Mouse (Mus musculus): ENCODE results near the gene Krt79. TPM values are rescaled to one million over a fixed set of nuclear protein-coding genes. Genes with fewer than 3 reads are reported as not detected.

The Krt79 gene
- polyA plus RNA-seq, 1 experiment from 2014 or later, result 0.09 TPM

DNA sequence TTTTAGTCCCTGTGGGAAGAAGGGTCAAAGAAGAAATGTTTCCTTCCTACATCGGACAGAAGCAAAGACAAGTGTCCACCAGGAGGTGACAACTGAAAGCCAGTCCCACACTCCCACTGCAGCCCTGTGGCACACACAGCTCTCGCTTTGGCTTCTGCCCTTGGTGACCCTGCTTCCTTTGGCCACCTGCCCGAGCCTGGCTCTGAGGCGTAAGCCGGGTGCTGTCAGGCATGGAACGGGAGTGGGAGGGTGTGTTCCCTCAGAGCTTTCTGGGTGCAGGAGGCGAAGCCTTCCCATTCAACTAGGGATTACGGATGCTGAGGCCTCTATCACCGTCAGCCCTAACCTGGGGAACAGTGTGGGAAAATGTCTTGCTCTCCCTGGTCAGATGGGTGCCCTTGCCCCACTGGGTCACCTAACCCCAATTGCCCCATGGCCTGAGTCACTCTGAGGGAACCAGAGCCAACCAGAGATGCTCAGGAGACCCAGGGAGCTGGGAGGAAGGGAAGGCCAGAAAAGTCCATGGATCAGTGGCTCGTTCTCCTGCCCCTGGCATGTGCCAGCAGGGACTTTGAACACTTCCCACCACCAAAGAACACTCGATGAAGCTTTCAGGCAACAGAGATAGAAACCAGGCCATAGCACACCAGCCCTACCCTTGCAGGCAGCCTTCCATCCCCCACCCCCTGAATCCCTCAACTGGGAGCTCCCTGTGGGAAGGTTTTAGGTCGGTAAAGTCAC is 12.6 kb downstream of the Krt79 start:
- Histone ChIP-seq H3K27ac (no peak overlapping the region), H3K4me3 (no peak overlapping the region), H3K27me3 (ENCODE audit: poor library complexity, severe bottlenecking) (peaks cover 46% of the 10 kb centered on the region), H3K36me3 (replicated peaks) (no peaks in the 10 kb centered on the region), H3K9me3 (no peaks in the 10 kb centered on the region), H3K4me1 (peaks cover 20% of the 10 kb centered on the region)
- 67% methylated on average over 12 of the region's 12 CpGs for WGBS
- DNase-seq (ENCODE audit: extremely low spot score, low spot score), result no peak

DNA sequence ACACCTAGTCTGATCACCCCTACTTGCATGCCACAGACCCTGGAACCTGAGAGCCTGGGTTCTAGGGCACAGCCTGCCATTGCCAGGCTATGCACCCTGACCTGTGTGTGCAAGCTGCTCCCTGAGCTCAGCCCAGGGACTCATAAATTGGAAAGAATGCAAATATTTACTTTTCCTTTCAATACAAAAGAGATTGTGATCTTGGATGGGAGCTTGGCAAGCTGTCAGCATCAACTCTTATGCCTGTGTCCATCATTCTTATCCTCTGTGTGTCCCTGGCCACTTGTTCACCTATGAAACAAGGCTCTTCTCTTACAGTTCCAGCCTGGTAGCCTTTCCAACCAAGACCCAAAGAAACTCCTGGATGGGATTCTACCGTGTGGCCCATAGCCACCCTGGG is 15.1 kb downstream of the Krt79 start:
- no peak for DNase-seq (ENCODE audit: extremely low spot score, low spot score)
- Histone ChIP-seq H3K36me3 (replicated peaks) (no peaks in the 10 kb centered on the region), H3K27ac (no peak overlapping the region), H3K4me3 (no peak overlapping the region), H3K4me1 (peaks cover 12% of the 10 kb centered on the region), H3K27me3 (ENCODE audit: poor library complexity, severe bottlenecking) (peaks cover 23% of the 10 kb centered on the region), H3K9me3 (no peaks in the 10 kb centered on the region)
- WGBS, result 93% methylated on average over 1 of the region's 1 CpGs

DNA sequence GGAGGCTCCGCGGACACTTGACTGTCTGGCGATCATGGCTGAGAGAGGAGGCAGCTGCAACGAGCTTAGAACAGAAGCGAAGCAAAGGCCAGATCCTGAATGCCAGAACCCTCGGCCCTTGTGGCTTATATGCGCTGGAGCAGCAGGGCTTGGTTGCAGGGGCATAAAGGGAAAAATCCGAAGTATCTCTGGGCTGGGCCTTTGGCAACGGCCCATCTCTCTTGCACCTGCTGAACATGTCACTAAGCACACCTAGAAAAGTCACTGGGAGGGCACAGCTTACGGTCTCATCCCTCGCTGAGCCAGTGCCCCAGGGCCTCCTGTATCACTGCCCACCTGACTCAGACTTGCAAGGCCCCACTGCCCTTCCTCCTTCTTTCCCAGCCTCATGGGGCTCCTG is 15.5 kb downstream of the Krt79 start, which contains the start of gene Krt4:
Gene Krt4, minus strand, starts transcription at position 101 of the 400 bp plus-strand sequence.
- Histone ChIP-seq H3K27ac (no peak within 1 kb of the TSS), H3K4me1 (peaks cover 8% of the 10 kb centered on the region), H3K36me3 (replicated peaks) (no peaks in the 10 kb centered on the region), H3K4me3 (no peak within 1 kb of the TSS), H3K27me3 (ENCODE audit: poor library complexity, severe bottlenecking) (peaks cover 20% of the 10 kb centered on the region), H3K9me3 (no peaks in the 10 kb centered on the region)
- DNase-seq (ENCODE audit: extremely low spot score, low spot score), result no peak
- 86% methylated on average over 11 of the region's 11 CpGs for WGBS

DNA sequence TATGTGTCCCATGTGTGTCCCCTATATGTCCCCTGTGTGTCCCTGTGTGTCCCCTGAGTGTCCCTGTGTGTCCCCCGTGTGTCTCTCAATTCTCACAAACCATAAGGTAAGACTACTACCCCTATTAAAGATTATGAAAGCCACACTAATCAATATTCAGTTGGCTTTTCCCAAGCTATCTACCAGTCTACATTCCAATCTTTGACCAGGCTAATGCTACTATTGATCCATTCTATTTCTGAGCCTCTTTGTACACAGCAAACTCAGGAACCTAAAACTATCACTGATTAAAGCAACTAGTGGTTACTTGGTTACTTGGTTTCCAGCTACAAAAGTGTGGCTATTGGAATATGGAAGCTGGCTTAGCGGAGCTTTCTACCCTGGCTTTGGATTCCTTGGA is 17.8 kb downstream of the Krt79 start:
- H3K36me3 ChIP-seq (replicated peaks), result no peaks in the 10 kb centered on the region
- no peak for DNase-seq (ENCODE audit: extremely low spot score, low spot score)
- 92% methylated on average over 2 of the region's 2 CpGs for WGBS

DNA sequence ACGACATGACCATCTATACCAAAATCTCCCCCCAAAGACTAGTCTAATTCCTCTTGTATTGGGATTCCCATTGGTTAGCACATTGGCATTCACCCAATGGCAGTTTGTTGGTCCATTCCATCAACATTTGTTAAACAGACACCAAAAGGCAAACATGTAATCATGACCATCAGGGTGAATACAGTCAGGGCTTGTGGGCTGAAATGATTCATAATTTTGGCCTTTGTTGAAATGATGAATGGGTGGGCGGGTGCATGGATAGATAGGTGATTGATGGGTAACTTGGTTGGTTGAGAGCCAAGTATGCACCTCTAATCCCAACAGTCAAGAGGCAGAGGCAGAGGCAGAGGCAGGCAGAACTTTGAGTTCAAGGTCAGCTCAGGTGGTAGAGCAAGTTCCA is 24.1 kb downstream of the Krt79 start:
- 77% methylated on average over 2 of the region's 2 CpGs for WGBS

More for the DNA sequence above, 17.8 kb downstream of the Krt79 start:
- Histone ChIP-seq H3K27ac (no peak overlapping the region), H3K9me3 (no peaks in the 10 kb centered on the region), H3K4me3 (no peak overlapping the region), H3K27me3 (ENCODE audit: poor library complexity, severe bottlenecking) (no peaks in the 10 kb centered on the region), H3K4me1 (no peaks in the 10 kb centered on the region; the same call in 1 of the 2 replicates)

DNA sequence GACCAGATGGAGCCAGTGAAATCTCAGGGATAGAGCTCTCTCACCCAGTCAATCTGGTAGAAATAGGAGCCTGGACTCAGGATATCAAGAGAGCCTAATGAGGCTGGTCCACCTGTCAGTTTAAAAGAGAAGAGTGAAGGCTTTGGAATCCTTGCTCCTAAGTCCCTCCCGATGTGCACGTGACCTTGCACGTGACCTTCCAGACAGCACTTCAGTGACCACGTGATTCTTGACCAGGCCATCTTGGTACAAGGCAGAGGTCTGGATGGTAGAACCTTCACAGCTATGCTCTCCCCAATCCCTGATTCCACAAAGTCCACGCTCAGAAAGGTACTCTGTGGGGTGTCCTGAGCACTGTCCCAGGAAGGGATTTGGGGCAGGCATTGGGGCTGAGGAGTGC is 35.3 kb downstream of the Krt79 start:
- no peak overlapping the region for H3K27ac ChIP-seq
- no peak for DNase-seq (ENCODE audit: extremely low spot score, low spot score)
- H3K36me3 ChIP-seq (replicated peaks), result no peaks in the 10 kb centered on the region
- no peaks in the 10 kb centered on the region for H3K27me3 ChIP-seq (ENCODE audit: poor library complexity, severe bottlenecking)
- H3K4me1 ChIP-seq, result peaks cover 6% of the 10 kb centered on the region; the same call in 1 of the 2 replicates
- no peaks in the 10 kb centered on the region; the same call in 1 of the 2 replicates for H3K9me3 ChIP-seq
- 80% methylated on average over 5 of the region's 5 CpGs for WGBS
- no peak overlapping the region for H3K4me3 ChIP-seq

More for the DNA sequence above, 24.1 kb downstream of the Krt79 start:
- Histone ChIP-seq H3K9me3 (no peaks in the 10 kb centered on the region), H3K27ac (no peak overlapping the region), H3K36me3 (replicated peaks) (no peaks in the 10 kb centered on the region), H3K4me1 (peaks cover 4% of the 10 kb centered on the region; the same call in 1 of the 2 replicates), H3K4me3 (no peak overlapping the region), H3K27me3 (ENCODE audit: poor library complexity, severe bottlenecking) (no peaks in the 10 kb centered on the region)
- DNase-seq (ENCODE audit: extremely low spot score, low spot score), result no peak

DNA sequence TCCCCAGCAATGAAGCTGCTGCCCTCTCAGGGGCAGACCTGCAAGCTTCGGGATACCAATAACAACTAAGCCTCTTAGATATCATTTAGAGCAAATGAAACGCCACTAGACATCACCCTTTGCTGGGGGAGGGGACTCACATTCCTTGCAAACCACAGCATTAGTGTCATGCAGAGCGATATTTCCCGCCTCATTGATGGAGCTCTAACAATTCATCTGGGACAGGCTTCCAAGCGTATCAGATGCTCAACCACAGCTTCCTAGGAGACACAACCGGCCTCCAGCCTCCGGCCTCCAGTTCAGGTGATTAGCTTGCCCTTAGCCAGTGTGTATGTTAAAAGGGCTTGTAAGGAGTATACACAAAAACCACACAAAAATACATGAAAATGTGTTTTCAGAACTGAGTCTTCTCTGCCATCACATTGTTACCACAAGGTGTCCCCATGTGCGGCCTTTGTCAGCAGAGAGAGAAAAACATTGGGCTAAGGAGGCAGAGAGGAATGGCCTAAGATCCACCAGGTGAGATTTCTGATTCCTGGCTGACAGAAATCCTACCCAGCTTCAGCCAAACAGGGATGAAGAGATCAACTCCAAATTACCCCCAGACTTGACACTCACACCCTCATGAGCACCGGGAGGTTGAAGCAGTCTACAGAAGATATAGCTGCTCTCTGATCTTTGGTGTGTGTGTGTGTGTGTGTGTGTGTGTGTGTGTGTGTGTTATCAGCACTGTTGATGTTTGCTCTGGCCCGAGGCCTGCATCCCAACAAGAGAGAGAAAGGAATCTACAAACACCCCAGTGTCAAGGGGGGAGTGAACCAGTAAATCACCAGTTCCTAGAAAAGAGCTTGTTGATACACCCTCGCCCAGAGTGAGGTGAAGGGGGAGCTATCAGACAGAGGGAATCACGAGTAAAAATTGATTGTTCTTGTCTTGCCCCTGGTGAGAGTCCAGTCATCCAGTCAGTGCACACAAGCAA is 37.7 kb downstream of the Krt79 start:
- DNase-seq (ENCODE audit: extremely low spot score, low spot score), result no peak
- H3K9me3 ChIP-seq, result no peaks in the 10 kb centered on the region
- WGBS, result 73% methylated on average over 12 of the region's 12 CpGs

DNA sequence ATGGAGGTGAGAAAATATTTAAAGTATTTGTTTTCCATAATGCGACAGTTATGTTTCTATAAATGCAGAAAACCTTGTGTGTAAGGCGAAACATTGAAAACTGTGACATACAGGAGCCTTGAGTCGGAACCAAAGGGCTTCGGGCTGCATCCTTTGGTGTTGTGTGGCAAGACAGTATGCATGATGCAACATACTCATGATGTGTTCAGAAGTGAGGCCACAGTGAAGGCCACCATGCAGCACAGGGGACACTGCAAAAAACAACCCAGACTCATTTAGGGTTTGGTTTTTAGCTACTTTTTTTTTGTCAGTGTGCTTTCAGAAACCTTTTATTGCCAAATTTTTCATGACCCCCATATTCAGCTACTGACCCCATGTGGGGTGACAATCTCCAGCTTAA is 44.9 kb downstream of the Krt79 start:
- Histone ChIP-seq H3K27ac (no peak overlapping the region), H3K27me3 (ENCODE audit: poor library complexity, severe bottlenecking) (no peaks in the 10 kb centered on the region; the same call in 1 of the 2 replicates), H3K36me3 (replicated peaks) (no peaks in the 10 kb centered on the region), H3K4me1 (no peaks in the 10 kb centered on the region), H3K9me3 (no peaks in the 10 kb centered on the region), H3K4me3 (no peak overlapping the region)
- 92% methylated on average over 4 of the region's 4 CpGs for WGBS
- DNase-seq (ENCODE audit: extremely low spot score, low spot score), result no peak

More for the DNA sequence above, 37.7 kb downstream of the Krt79 start:
- Histone ChIP-seq H3K36me3 (replicated peaks) (no peaks in the 10 kb centered on the region), H3K4me3 (no peak overlapping the region), H3K4me1 (peaks cover 6% of the 10 kb centered on the region; the same call in 1 of the 2 replicates), H3K27me3 (ENCODE audit: poor library complexity, severe bottlenecking) (no peaks in the 10 kb centered on the region), H3K27ac (no peak overlapping the region)

DNA sequence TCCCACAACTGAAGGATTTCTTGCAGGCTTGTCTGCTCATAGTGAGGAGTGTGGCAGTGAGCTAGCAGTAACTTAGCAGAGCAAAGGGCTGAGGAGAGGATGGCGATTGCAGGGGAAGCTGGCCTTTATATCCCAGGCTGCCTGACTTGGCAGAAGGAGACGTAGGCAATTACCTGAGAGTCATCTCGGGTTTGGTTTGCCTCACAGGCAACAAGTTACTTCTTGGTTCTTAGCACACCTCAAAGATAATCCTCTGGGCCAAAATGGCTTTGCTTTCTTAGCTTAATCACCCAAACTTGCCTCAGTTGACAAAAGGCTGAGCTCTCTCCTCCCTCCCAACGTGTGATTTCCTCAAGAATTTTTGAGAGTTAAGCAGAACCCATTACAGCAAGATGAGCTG is 47.3 kb downstream of the Krt79 start, which contains the start of gene Krt76:
Gene Krt76, minus strand, starts transcription at position 101 of the 400 bp plus-strand sequence.
- Histone ChIP-seq H3K4me1 (no peaks in the 10 kb centered on the region), H3K36me3 (replicated peaks) (no peaks in the 10 kb centered on the region), H3K9me3 (no peaks in the 10 kb centered on the region), H3K4me3 (no peak within 1 kb of the TSS), H3K27me3 (ENCODE audit: poor library complexity, severe bottlenecking) (no peaks in the 10 kb centered on the region; the same call in 1 of the 2 replicates), H3K27ac (no peak within 1 kb of the TSS)
- DNase-seq (ENCODE audit: extremely low spot score, low spot score), result no peak
- WGBS, result 59% methylated on average over 4 of the region's 4 CpGs

DNA sequence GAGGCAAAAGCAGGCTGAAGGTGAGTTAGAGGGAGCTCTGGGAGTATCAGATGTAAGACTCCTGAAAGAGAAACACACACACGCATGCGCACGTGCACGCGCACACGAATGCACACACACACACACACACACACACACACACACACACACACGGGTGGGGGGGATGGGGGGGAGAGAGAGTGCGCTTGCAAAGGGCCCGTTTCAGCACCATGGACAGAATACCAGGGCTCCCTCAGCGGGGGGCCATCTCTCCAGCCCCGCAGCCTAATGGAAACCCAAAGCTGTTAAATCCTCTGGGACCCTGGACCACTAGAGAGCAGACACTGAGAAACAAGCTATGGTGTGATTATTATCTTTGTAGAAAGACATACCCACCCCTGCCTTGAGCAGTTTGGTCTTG is 60.3 kb downstream of the Krt79 start:
- peak; percentile 17 for DNase-seq (ENCODE audit: extremely low spot score, low spot score)
- H3K27ac ChIP-seq, result no peak overlapping the region
- 24% methylated on average over 11 of the region's 11 CpGs for WGBS
- H3K4me1 ChIP-seq, result peaks cover 3% of the 10 kb centered on the region; the same call in 1 of the 2 replicates
- H3K9me3 ChIP-seq, result no peaks in the 10 kb centered on the region
- peaks cover 2% of the 10 kb centered on the region; the same call in 1 of the 2 replicates for H3K27me3 ChIP-seq (ENCODE audit: poor library complexity, severe bottlenecking)
- no peaks in the 10 kb centered on the region for H3K36me3 ChIP-seq (replicated peaks)
- H3K4me3 ChIP-seq, result no peak overlapping the region
